Mouse (Mus musculus): ENCODE results near the gene Ubtd2. TPM values are rescaled to one million over a fixed set of nuclear protein-coding genes. Genes with fewer than 3 reads are reported as not detected.
A peak's percentile ranks its signal among the peaks of the same experiment; 100 is the strongest.

Gene Ubtd2
- polyA plus RNA-seq, 1 experiment from 2014 or later, result 18.6 TPM

DNA sequence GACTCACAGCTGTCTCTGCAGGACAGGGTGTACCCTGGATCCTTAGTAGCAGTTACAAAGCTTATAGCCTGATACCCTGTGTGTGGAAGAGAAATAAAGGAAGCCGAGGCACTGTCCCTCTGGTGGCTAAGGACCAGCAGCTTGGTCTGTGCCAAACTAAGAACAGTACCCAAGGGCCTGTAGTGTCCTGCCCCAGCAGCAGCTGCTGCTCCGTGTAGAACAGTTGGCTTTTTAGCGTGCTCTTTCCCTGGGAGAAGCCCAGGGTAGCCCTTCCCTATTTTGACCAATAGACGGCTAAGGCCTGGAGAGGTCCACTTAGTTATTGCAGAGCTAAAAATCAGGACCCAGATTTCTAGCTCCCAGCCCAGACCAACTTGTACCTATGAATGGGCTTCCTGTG, 30.6 kb upstream of the Ubtd2 start:
- Histone ChIP-seq H3K27ac (replicated peaks) (no peak overlapping the region), H3K9ac (ENCODE audit: low read length) (no peak overlapping the region), H3K4me3 (ENCODE audit: low read depth, low read length) (no peak overlapping the region), H3K4me1 (replicated peaks; ENCODE audit: control insufficient read depth, insufficient read depth) (no peaks in the 10 kb centered on the region), H3K27me3 (ENCODE audit: control insufficient read depth, insufficient read depth, low read length) (no peaks in the 10 kb centered on the region), H3K9me3 (ENCODE audit: control insufficient read depth, low read length) (no peaks in the 10 kb centered on the region), H3K4me2 (replicated peaks; ENCODE audit: low read depth) (no peak overlapping the region), H3K36me3 (ENCODE audit: control insufficient read depth, insufficient read depth, low read length) (peaks cover 35% of the 10 kb centered on the region)
- ATAC-seq (ENCODE audit: low FRiP score, low TSS enrichment) (no peak), DNase-seq (ENCODE audit: low spot score) (no peak)
- 81% methylated on average over 4 of the region's 4 CpGs for WGBS
- TF ChIP-seq CTCF (IDR thresholded peaks at IDR 0.05; ENCODE audit: low read depth) (no peak), EP300 (optimal IDR thresholded peaks at IDR 0.05) (no peak)

DNA sequence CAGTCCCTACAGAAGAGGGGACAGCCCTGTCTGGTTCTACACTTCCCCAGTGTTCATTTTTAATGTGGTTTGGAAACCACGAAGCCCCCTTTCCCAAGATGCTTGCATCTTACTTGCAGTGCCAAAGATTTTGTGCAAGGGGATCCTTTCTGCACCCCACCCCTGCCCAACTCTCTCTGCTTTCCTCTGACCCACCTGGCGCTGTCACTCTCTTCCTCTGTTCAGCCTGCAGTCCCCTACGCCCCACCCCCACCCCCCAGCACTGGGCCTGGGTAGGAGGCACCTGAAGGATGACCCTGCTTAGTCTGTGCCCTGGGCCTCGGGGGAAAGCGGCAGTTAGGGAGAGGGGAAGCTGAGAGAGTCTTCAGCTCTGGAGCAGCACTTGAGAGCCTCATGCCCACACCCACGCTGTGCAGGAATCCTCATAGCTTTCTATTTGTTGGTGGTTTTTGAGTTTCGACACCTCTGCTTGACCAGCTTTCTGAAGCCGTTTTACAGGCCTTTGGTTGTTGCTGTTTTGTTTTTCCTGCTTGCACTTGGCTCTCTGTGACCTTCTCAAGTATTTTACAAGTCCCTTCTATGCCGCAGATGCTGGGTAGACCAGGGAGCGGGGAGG, 30.0 kb upstream of the Ubtd2 start:
- Histone ChIP-seq H3K9ac (ENCODE audit: low read length) (no peak overlapping the region), H3K36me3 (ENCODE audit: control insufficient read depth, insufficient read depth, low read length) (peaks cover 33% of the 10 kb centered on the region), H3K9me3 (ENCODE audit: control insufficient read depth, low read length) (no peaks in the 10 kb centered on the region), H3K27me3 (ENCODE audit: control insufficient read depth, insufficient read depth, low read length) (no peaks in the 10 kb centered on the region), H3K4me1 (replicated peaks; ENCODE audit: control insufficient read depth, insufficient read depth) (no peaks in the 10 kb centered on the region), H3K4me2 (replicated peaks; ENCODE audit: low read depth) (no peak overlapping the region), H3K27ac (replicated peaks) (no peak overlapping the region), H3K4me3 (ENCODE audit: low read depth, low read length) (no peak overlapping the region)
- no peak for DNase-seq (ENCODE audit: low spot score)
- TF ChIP-seq CTCF (IDR thresholded peaks at IDR 0.05; ENCODE audit: low read depth) (no peak), EP300 (optimal IDR thresholded peaks at IDR 0.05) (no peak)
- no peak for ATAC-seq (ENCODE audit: low FRiP score, low TSS enrichment)
- 76% methylated on average over 10 of the region's 10 CpGs for WGBS

DNA sequence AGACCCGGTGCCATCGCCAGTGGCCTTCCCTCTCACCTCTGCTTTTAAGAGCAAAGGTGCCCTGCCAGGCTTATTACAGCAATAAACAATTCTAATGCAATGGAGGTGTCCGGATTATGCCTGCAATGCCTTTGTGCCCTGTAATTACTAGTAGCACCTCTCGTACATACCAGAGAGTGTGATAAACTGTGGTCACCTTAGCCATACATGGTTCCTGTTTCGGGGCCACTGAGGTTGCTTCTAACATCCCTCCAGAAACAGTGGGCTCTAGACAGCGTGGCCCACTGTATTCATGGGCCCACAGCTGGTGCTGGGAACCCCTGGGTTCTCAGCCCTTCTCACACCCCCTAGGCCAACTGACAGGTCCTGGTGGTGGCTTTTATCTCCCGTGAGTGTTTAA, 27.6 kb upstream of the Ubtd2 start:
- ATAC-seq (ENCODE audit: low FRiP score, low TSS enrichment), result no peak

DNA sequence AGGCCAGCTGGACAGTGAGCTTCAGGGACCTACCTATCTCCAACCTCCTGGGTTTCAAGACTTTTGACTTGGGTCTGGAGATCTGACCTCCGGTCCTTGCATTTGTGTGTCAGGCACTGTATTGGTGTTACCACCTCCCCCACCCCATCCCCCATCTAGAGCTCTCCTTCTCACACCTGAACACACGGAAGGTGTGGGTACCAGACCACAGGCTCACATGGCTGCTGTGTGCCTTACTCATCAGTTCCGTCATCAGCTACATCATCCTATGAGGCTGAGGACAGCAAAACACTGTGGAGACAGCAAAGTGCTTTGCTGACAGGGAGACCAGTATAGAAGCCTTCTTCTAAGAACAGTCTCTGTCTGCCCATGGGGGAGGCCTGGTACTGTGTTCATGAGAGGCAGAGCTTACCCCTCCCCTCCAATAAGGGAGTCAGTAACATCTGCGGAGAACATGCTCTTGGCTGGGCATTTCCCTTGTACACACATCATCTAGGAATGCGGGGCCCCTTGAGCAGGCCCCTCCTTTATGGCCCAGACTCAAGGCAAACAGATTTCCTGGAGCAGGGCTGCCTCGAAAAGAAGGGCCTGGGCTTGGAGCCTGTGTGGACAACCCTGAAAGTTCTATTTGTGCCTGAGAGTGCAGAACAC, 19.6 kb upstream of the Ubtd2 start:
- 38% methylated on average over 6 of the region's 6 CpGs for WGBS
- Histone ChIP-seq H3K36me3 (ENCODE audit: control insufficient read depth, insufficient read depth, low read length) (no peaks in the 10 kb centered on the region), H3K9me3 (ENCODE audit: control insufficient read depth, low read length) (no peaks in the 10 kb centered on the region), H3K9ac (ENCODE audit: low read length) (no peak overlapping the region), H3K4me3 (ENCODE audit: low read depth, low read length) (no peak overlapping the region), H3K27ac (replicated peaks) (peak overlapping the region; percentile 81), H3K27me3 (ENCODE audit: control insufficient read depth, insufficient read depth, low read length) (no peaks in the 10 kb centered on the region), H3K4me1 (replicated peaks; ENCODE audit: control insufficient read depth, insufficient read depth) (no peaks in the 10 kb centered on the region), H3K4me2 (replicated peaks; ENCODE audit: low read depth) (no peak overlapping the region)
- peak; percentile 95 for ATAC-seq (ENCODE audit: low FRiP score, low TSS enrichment)
- DNase-seq (ENCODE audit: low spot score), result peak; percentile 79
- TF ChIP-seq EP300 (optimal IDR thresholded peaks at IDR 0.05) (no peak), CTCF (IDR thresholded peaks at IDR 0.05; ENCODE audit: low read depth) (no peak)

More for the DNA sequence above, 27.6 kb upstream of the Ubtd2 start:
- Histone ChIP-seq H3K9me3 (ENCODE audit: control insufficient read depth, low read length) (no peaks in the 10 kb centered on the region), H3K9ac (ENCODE audit: low read length) (no peak overlapping the region), H3K27me3 (ENCODE audit: control insufficient read depth, insufficient read depth, low read length) (no peaks in the 10 kb centered on the region), H3K4me2 (replicated peaks; ENCODE audit: low read depth) (no peak overlapping the region), H3K4me1 (replicated peaks; ENCODE audit: control insufficient read depth, insufficient read depth) (no peaks in the 10 kb centered on the region), H3K27ac (replicated peaks) (no peak overlapping the region), H3K36me3 (ENCODE audit: control insufficient read depth, insufficient read depth, low read length) (peaks cover 19% of the 10 kb centered on the region), H3K4me3 (ENCODE audit: low read depth, low read length) (no peak overlapping the region)
- no peak for DNase-seq (ENCODE audit: low spot score)
- 81% methylated on average over 7 of the region's 7 CpGs for WGBS
- no peak for TF ChIP-seq CTCF (IDR thresholded peaks at IDR 0.05; ENCODE audit: low read depth)
- no peak for TF ChIP-seq EP300 (optimal IDR thresholded peaks at IDR 0.05)

DNA sequence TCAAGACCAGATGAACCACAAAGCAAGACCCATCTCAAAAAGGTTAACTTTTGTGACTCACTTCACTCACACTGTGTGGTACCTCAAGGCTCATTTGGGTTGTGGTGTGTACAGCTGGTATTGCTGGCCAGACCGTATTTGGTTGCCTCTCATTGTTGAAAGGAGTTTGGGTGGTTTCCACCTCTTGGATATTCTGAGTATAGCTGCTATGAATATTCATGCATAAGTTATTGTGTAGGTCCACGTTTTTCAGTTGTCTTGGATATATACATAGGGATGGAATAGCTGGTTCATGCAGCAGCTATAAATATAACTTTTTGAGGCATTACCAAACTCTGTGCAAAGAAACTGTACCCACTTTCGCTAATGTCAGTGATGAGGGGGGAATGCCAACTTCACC, 12.6 kb upstream of the Ubtd2 start:
- Histone ChIP-seq H3K36me3 (ENCODE audit: control insufficient read depth, insufficient read depth, low read length) (no peaks in the 10 kb centered on the region), H3K4me2 (replicated peaks; ENCODE audit: low read depth) (no peak overlapping the region), H3K9me3 (ENCODE audit: control insufficient read depth, low read length) (no peaks in the 10 kb centered on the region), H3K4me3 (ENCODE audit: low read depth, low read length) (no peak overlapping the region), H3K4me1 (replicated peaks; ENCODE audit: control insufficient read depth, insufficient read depth) (no peaks in the 10 kb centered on the region), H3K9ac (ENCODE audit: low read length) (no peak overlapping the region), H3K27ac (replicated peaks) (no peak overlapping the region), H3K27me3 (ENCODE audit: control insufficient read depth, insufficient read depth, low read length) (no peaks in the 10 kb centered on the region)
- DNase-seq (ENCODE audit: low spot score) (no peak), ATAC-seq (ENCODE audit: low FRiP score, low TSS enrichment) (no peak)
- no peak for TF ChIP-seq CTCF (IDR thresholded peaks at IDR 0.05; ENCODE audit: low read depth)
- no peak for TF ChIP-seq EP300 (optimal IDR thresholded peaks at IDR 0.05)
- 79% methylated on average over 3 of the region's 3 CpGs for WGBS

DNA sequence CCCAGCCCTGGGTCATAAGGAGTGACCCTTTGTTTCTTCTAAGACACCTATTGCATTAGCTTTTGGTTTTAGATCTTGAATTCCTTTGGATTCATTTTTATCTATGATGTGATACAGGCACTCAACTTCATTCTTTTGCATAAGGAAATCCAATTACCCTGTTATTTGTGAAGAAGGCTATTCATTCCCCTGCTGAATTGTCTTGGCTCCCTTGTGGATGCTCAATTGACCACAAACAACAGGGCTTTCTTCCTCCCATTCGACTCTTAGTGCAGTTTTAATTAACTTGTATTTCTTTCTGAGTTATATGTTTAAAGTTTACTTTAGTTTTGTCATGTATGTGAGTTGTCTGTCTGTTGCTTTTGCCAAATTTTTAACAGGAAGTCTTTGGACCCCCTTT, 10.9 kb upstream of the Ubtd2 start:
- ATAC-seq (ENCODE audit: low FRiP score, low TSS enrichment), result no peak
- Histone ChIP-seq H3K4me1 (replicated peaks; ENCODE audit: control insufficient read depth, insufficient read depth) (no peaks in the 10 kb centered on the region), H3K9ac (ENCODE audit: low read length) (no peak overlapping the region), H3K4me3 (ENCODE audit: low read depth, low read length) (no peak overlapping the region), H3K27ac (replicated peaks) (no peak overlapping the region), H3K9me3 (ENCODE audit: control insufficient read depth, low read length) (no peaks in the 10 kb centered on the region), H3K36me3 (ENCODE audit: control insufficient read depth, insufficient read depth, low read length) (no peaks in the 10 kb centered on the region), H3K4me2 (replicated peaks; ENCODE audit: low read depth) (no peak overlapping the region), H3K27me3 (ENCODE audit: control insufficient read depth, insufficient read depth, low read length) (no peaks in the 10 kb centered on the region)
- TF ChIP-seq CTCF (IDR thresholded peaks at IDR 0.05; ENCODE audit: low read depth) (no peak), EP300 (optimal IDR thresholded peaks at IDR 0.05) (no peak)
- DNase-seq (ENCODE audit: low spot score), result no peak
- 48% methylated on average over 1 of the region's 1 CpGs for WGBS

Data from stomach, postnatal 0 days (tissue).